Mouse (Mus musculus) midbrain, embryonic 16.5 days (tissue): ENCODE measurements around the gene Ptprd. TPM values are rescaled to one million over a fixed set of nuclear protein-coding genes. Genes with fewer than 3 reads are reported as not detected.

Source experiments
- ATAC-seq: fragments of 200-750 bp; cut with Nextera tagmentation; 2 replicates; pipeline ENCODE4 v1.8.0; 2017; ENCODE audit warnings: moderate TSS enrichment
- H3K27ac ChIP-seq: fragments of 300-500 bp; sonication (generic); 2 replicates; pipeline ENCODE4 v1.5.1; 2014; ENCODE audit warnings: mild to moderate bottlenecking, low read length, mixed read lengths
- H3K27me3 ChIP-seq: fragments of 300-500 bp; sonication (generic); 2 replicates; pipeline ENCODE4 v1.6.1; 2014; ENCODE audit warnings: low read depth, low read length, mixed read lengths; ENCODE audit not compliant: control insufficient read depth, insufficient read depth
- H3K36me3 ChIP-seq: fragments of 300-500 bp; sonication (generic); 2 replicates; pipeline ENCODE4 v1.6.1; 2014; ENCODE audit warnings: mild to moderate bottlenecking, low read length, moderate library complexity, mixed read lengths; ENCODE audit not compliant: control insufficient read depth, insufficient read depth
- H3K4me1 ChIP-seq: fragments of 300-500 bp; sonication (generic); 2 replicates; pipeline ENCODE4 v1.6.1; 2014; ENCODE audit warnings: mild to moderate bottlenecking, low read length, mixed read lengths; ENCODE audit not compliant: control insufficient read depth, insufficient read depth
- H3K4me2 ChIP-seq: fragments of 300-500 bp; sonication (generic); 2 replicates; pipeline ENCODE4 v1.6.1; 2014; ENCODE audit warnings: mild to moderate bottlenecking, low read length, mixed read lengths
- H3K4me3 ChIP-seq: fragments of 300-500 bp; sonication (generic); 2 replicates; pipeline ENCODE4 v1.5.1; 2014; ENCODE audit warnings: low read depth, mild to moderate bottlenecking, low read length, moderate library complexity, mixed read lengths
- H3K9ac ChIP-seq: fragments of 300-500 bp; sonication (generic); 2 replicates; pipeline ENCODE4 v1.6.1; 2014; ENCODE audit warnings: low read depth, low read length, mixed read lengths
- H3K9me3 ChIP-seq: fragments of 300-500 bp; sonication (generic); replicated peaks from 2 replicates; pipeline ENCODE4 v1.6.1; 2014; ENCODE audit warnings: mild to moderate bottlenecking, low read length, mixed read lengths; ENCODE audit not compliant: control insufficient read depth, poor library complexity, severe bottlenecking
- WGBS: fragments of 180-500 bp; shearing (Covaris S2); extraction: QIAGEN DNeasy Blood & Tissue Kit; methylation state at CpG from one replicate; pipeline ENCODE4 v1.1.7; 2014; 5-methylcytosine and 5-hydroxymethylcytosine counted together
- polyA plus RNA-seq: library from polyadenylated mRNA; unstranded; fragments of >200 nt; fragmentation: Nextera tagmentation; extraction: Ambion mirVana; gene quantifications from 2 replicates; pipeline ENCODE4 v1.2.1, GENCODE M21; 2015

The Ptprd gene
- polyA plus RNA-seq, 1 experiment from 2014 or later: 90.7 TPM

DNA sequence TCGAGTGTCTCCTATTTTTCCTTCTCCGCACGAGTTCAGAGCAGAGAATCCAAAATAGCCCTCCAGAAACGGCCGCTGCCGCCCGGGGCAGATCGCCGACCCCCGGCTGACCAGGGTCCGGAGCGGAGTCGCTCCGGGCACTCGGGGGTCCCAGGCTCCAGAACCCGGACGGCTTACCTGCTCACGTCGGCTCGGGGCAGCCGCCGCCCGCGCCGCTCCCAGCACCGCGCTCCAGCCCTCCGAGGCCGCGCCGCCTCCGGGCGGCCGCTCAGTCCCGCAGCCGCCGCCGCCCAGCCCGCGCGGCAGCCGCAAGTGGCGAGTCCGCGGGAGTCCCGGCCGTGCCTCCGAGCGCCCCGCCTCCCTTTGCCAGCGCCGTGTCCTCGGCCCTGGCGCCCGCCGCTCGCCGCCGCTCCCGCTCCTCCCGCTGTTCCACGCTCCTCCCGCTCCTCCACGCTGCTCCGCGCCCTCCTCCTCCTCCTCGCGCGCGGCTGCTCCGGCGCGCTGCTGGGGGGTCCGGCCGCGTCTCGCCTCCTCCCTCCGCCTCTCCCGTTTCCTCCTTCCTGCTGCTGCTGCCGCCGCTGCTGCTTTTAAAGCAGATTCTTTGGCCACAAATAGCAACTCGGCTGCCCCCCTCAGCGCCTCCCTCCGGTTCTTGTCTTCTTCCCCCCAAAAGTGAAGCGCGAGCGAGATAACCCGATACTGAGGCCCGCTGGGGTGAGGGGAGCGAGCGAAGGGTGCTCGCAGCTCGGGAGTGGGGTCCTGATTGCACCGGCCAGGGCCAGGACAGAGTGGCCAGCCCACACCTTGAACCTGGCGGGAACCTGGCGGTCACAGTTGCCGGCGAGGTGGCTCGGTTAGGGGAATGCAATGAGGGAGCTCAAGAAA is 1762.1 kb downstream of the Ptprd start:
- Histone ChIP-seq H3K4me1 (peaks cover 11% of the 10 kb centered on the region; the same call in 1 of the 2 replicates), H3K27me3 (no peaks in the 10 kb centered on the region), H3K36me3 (no peaks in the 10 kb centered on the region), H3K9me3 (no peaks in the 10 kb centered on the region), H3K4me2 (peak overlapping the region; percentile 68), H3K9ac (peak overlapping the region; percentile 96), H3K27ac (peak overlapping the region; percentile 97), H3K4me3 (peak overlapping the region; percentile 92)
- WGBS: under 1% methylated on average over 60 of the region's 99 CpGs
- ATAC-seq: peak; percentile 87

DNA sequence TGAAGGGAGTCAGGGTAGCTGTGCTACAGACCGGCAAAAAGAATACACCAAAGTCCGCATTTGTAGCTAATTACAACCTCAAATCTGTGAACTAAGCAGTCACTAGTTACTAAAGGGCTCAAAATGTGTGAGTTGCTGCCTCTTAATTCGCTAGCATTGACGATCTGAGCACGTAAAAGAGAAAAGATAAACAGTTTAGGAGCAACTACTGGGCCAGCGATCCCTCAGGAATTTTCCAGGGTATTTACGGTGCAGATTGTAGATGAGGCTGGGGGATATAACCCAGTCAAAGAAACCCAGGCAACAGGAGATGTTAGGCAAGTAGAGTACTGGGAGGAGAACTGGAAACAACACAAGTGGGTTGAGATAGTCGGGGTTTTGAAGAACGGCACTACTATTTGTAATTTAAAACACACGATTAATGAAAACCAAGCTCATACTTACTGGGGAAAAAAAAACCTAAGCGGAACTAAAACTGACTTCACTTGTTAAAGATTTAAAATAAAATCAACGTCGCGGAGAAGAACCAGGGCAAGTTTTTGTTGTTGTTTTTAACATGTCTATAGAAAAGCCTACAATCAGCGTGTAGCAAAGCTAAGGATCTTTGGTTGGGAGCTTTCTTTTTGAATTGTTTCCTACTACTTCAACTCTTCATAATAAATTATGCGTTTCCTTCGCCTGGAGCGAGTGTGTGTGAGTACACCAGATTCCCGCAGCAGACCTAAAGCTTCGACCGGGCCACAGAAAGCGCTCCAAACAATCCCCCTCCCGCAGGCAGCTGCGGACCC is 1762.9 kb downstream of the Ptprd start:
- peak overlapping the region; percentile 97 for H3K27ac ChIP-seq
- no peaks in the 10 kb centered on the region for H3K27me3 ChIP-seq

DNA sequence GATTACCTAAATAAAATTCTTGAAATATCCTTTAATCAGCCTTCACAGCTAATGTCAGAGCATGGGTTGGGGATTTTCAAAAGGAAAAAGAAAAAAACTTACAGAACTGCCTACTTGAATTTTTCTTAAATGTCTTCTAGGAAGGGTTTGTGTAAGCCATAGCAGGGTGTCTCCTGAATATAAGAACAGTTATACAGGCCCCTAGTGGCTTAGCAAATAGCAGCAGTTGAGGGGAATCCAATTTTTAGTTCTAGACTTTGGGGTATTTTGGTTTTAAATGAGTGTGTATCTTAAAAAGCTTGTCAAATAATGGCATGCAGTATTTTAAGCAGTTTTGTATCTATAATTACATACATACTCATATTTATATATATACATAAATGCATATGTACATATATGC is 1764.4 kb downstream of the Ptprd start:
- H3K36me3 ChIP-seq: no peaks in the 10 kb centered on the region
- no peak for ATAC-seq
- H3K4me3 ChIP-seq: peak overlapping the region; percentile 92
- H3K4me2 ChIP-seq: peak overlapping the region; percentile 68
- H3K27ac ChIP-seq: no peak overlapping the region
- H3K9me3 ChIP-seq: no peaks in the 10 kb centered on the region
- H3K9ac ChIP-seq: no peak overlapping the region
- H3K27me3 ChIP-seq: no peaks in the 10 kb centered on the region
- peaks cover 14% of the 10 kb centered on the region for H3K4me1 ChIP-seq

More for the DNA sequence above, 1762.9 kb downstream of the Ptprd start:
- Histone ChIP-seq H3K4me3 (peak overlapping the region; percentile 92), H3K4me1 (peaks cover 14% of the 10 kb centered on the region), H3K9me3 (no peaks in the 10 kb centered on the region), H3K4me2 (peak overlapping the region; percentile 68), H3K9ac (peak overlapping the region; percentile 96), H3K36me3 (no peaks in the 10 kb centered on the region)
- ATAC-seq: no peak
- under 1% methylated on average over 24 of the region's 24 CpGs for WGBS

DNA sequence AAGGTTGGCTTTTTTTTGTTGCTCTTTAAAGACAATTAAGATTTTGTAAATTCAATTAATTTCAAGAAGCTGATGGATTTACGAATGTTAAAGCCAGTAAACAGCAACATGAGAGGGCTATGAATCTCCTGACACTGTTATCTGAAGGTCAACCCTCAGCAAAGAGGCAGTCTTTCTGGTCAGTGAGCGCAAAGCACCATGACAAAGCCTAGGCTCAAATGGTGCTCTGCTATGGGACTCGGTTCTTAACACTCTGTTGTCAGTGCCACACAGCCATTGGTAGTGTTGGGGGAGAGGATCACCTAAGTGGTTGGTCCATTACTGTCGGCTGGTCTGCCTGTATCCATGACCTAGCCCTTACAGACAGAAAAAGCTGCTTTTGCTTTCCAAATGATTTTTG is 1767.0 kb downstream of the Ptprd start:
- Histone ChIP-seq H3K4me3 (no peak overlapping the region), H3K27me3 (no peaks in the 10 kb centered on the region), H3K4me1 (peaks cover 11% of the 10 kb centered on the region), H3K9ac (no peak overlapping the region), H3K36me3 (no peaks in the 10 kb centered on the region), H3K9me3 (no peaks in the 10 kb centered on the region), H3K4me2 (peak overlapping the region; percentile 33), H3K27ac (no peak overlapping the region)
- 80% methylated on average over 4 of the region's 4 CpGs for WGBS
- ATAC-seq: no peak

DNA sequence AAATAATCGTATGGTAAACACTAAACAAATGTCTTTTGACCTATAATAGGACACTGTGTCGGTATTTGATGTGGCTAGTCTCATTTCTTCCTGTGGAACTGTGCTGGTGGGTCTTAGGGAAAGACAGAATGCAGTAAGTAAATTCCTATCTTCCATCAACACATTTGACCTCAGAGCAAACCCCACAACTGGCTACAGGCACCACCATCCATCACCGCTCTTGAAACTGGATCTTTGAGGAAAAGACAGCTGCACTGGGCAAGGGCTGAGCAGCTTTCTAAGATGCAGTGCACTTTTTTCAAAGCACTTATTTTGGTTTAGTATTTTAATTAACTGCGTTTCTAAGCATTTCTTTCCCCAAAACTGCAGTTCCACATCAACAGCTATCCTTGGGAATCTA is 1768.2 kb downstream of the Ptprd start:
- H3K4me2 ChIP-seq: no peak overlapping the region
- WGBS: 86% methylated on average over 4 of the region's 4 CpGs
- no peaks in the 10 kb centered on the region for H3K9me3 ChIP-seq

DNA sequence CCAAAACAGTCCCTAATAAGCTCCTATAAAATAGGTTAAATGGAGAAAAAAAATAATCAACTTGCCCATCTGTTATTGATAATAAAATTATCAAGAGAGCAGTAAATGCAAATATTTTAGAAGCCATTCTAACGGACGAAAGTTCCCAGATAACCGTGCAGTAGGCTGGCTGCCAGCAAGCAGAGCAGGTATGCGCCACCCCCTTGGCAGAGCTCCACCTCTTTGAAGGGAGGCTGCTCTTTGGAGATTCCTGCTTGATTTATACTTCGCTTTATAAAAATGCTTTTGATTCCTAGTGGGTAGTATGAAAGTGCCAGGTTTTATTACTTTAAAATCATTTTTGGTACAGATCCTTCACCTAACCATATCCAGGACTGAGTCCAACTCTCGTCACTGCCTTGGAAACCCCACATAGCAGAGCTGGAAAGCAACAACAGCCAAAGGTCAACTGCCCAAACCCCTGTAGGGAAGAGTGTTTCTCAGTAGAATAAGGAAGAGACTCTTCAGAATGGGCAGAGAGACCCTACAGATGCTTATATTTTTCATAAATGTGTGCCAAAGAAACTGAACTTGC is 1770.9 kb downstream of the Ptprd start:
- H3K27ac ChIP-seq: no peak overlapping the region
- H3K4me3 ChIP-seq: no peak overlapping the region
- H3K4me2 ChIP-seq: no peak overlapping the region
- no peak for ATAC-seq
- H3K4me1 ChIP-seq: peaks cover 18% of the 10 kb centered on the region
- no peak overlapping the region for H3K9ac ChIP-seq
- H3K9me3 ChIP-seq: no peaks in the 10 kb centered on the region
- H3K27me3 ChIP-seq: no peaks in the 10 kb centered on the region
- WGBS: 37% methylated on average over 6 of the region's 6 CpGs
- no peaks in the 10 kb centered on the region for H3K36me3 ChIP-seq

More for the DNA sequence above, 1768.2 kb downstream of the Ptprd start:
- H3K4me1 ChIP-seq: peaks cover 16% of the 10 kb centered on the region
- H3K9ac ChIP-seq: no peak overlapping the region
- ATAC-seq: no peak
- no peak overlapping the region for H3K27ac ChIP-seq
- no peaks in the 10 kb centered on the region for H3K36me3 ChIP-seq
- H3K27me3 ChIP-seq: no peaks in the 10 kb centered on the region
- H3K4me3 ChIP-seq: no peak overlapping the region

DNA sequence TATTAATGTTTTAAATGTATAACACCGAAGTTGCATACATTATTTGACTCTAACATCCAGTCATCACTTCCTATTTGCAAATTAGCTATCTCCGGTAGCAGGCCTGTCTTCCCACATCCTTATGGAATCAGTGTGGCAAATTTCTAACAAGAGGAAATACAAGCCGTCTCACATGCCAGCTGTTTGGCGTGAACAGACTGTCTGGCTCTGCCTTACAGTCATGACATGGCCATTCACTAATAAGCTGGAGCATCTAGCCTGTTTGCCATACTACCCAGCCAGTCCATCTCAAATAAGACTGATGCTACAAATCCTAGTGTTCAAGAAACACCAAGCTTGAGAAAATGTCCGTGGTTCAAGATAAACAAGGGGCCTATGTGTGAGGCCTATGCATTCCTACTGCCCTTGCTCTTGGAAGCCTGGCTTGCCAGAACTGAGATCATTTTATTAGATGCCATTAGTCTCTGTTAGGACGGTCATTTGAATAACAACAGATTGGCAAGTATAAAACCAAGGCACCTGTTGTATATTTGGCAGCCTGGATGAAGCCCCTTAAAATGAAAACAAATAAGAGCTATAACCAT is 1773.2 kb downstream of the Ptprd start:
- 64% methylated on average over 6 of the region's 6 CpGs for WGBS
- H3K27me3 ChIP-seq: no peaks in the 10 kb centered on the region
- H3K9ac ChIP-seq: no peak overlapping the region
- H3K4me1 ChIP-seq: peaks cover 16% of the 10 kb centered on the region
- no peak overlapping the region for H3K27ac ChIP-seq
- H3K4me3 ChIP-seq: no peak overlapping the region
- no peak overlapping the region for H3K4me2 ChIP-seq
- no peaks in the 10 kb centered on the region for H3K9me3 ChIP-seq
- no peaks in the 10 kb centered on the region for H3K36me3 ChIP-seq
- no peak for ATAC-seq

DNA sequence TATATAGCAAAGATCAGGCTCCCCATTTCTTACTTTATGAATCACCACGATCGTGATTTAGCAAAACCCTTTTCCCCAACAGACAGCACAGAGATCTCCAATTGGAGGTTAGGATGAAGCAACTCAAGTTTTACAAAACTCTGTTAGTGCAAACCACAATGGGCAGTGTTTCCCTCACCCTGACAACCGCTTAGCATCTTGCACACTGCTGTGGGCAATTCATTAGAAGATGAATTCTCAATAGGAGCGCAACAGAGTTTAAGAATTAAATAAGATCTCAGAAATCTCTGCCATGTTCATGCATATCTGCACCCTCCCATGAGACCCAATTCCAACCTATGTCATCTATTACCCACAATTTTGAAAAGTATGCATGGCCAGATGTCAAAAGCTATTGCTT is 1773.7 kb downstream of the Ptprd start:
- no peak for ATAC-seq
- Histone ChIP-seq H3K9me3 (no peaks in the 10 kb centered on the region), H3K4me1 (peaks cover 16% of the 10 kb centered on the region), H3K9ac (no peak overlapping the region), H3K4me3 (no peak overlapping the region), H3K27me3 (no peaks in the 10 kb centered on the region), H3K27ac (no peak overlapping the region), H3K4me2 (no peak overlapping the region), H3K36me3 (no peaks in the 10 kb centered on the region)
- WGBS: 58% methylated on average over 4 of the region's 4 CpGs
